ENCODE assay signal across 10 mouse cellular contexts in the genomic region with DNA sequence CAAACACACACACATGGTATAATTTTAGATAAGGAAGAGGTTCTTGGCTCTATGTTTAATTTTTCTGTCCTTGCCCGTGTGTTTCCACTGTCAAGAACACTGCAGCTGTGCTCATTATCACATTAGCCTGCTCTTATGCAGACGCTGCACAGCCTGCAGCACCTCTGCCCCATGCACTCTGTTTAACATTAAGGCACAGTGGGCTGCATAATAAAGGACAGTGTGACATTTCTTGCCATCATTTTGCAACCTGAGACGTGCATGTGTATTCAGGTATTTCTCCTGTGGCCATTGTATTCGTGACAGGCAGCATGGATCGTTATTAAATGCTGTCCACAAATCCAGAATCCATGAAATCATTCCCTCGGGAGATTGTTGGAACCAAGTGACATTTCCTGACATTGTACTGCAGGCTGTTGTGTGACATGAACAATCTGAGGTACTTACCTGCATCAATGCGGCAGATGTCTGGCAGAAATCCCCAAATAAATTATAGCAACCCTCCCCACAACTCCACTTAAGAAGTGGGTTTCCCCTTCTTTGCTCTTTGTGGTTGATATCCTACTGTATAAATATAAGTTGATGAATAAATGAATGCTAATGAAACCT. TPM values are rescaled to one million over a fixed set of nuclear protein-coding genes. Genes with fewer than 3 reads are reported as not detected.
DNase-seq lines count a peak whose midpoint lies in the region; ATAC-seq lines count a peak whose summit lies in the region.
"Had no signal": no experiment of that assay in that cellular context is flagged by ENCODE, and none has a peak within 500 bp of the region (broad histone marks: within the 10 kb centered on the region; RNA-seq: fewer than 3 reads in every experiment).

No protein-coding gene starts in this region.

- intact Hi-C loops in heart, postnatal 36 days (cut with DNase I) = no loop called here

- H3K4me3 ChIP-seq in heart, embryonic 13.5 days = no peak overlapping the region
- no peak overlapping the region for H3K4me3 ChIP-seq in forebrain, embryonic 16.5 days (replicated peaks; ENCODE audit: low read length)
- H3K4me3 ChIP-seq in midbrain, embryonic 10.5 days = no peak overlapping the region
- H3K4me3 ChIP-seq: lung, embryonic 15.5 days had no signal

- no peak for DNase-seq in heart, postnatal 36 days
- peak; percentile 47 for DNase-seq in MN1 (ENCODE audit: low spot score)
- DNase-seq in midbrain, embryonic 10.5 days (ENCODE audit: low spot score) = no peak
- DNase-seq in right cerebral cortex, adult 18-20 months = no peak
- DNase-seq in left cerebral cortex, adult 8-10 months (ENCODE audit: low spot score in 2 of 2) = no peak
- DNase-seq in Muller cell, postnatal 12 days (ENCODE audit: inconsistent ontology term) = no peak

- H3K27ac ChIP-seq in heart, embryonic 13.5 days (replicated peaks) = peak overlapping the region; percentile 48
- peak overlapping the region; percentile 24 for H3K27ac ChIP-seq in forebrain, embryonic 16.5 days (ENCODE audit: low read length)
- H3K27ac ChIP-seq in midbrain, embryonic 10.5 days (replicated peaks) = peak overlapping the region; percentile 60; the same call in 1 of the 2 replicates
- H3K27ac ChIP-seq: lung, embryonic 15.5 days had no signal

- H3K27me3 ChIP-seq in heart, embryonic 13.5 days (replicated peaks) = no peaks in the 10 kb centered on the region
- H3K27me3 ChIP-seq in forebrain, embryonic 16.5 days (replicated peaks; ENCODE audit: control insufficient read depth, insufficient read depth, low read length) = no peaks in the 10 kb centered on the region
- no peaks in the 10 kb centered on the region for H3K27me3 ChIP-seq in midbrain, embryonic 10.5 days (ENCODE audit: low read depth, poor library complexity, severe bottlenecking)
- H3K27me3 ChIP-seq: lung, embryonic 15.5 days had no signal

- no peak for ATAC-seq in heart, embryonic 13.5 days (ENCODE audit: extremely low read depth, insufficient number of reproducible peaks, low FRiP score, low TSS enrichment)
- ATAC-seq in forebrain, embryonic 16.5 days = peak; percentile 34; the same call in 1 of the 2 replicates

- H3K9me3 ChIP-seq in heart, embryonic 13.5 days = no peaks in the 10 kb centered on the region
- no peaks in the 10 kb centered on the region for H3K9me3 ChIP-seq in forebrain, embryonic 16.5 days (ENCODE audit: control insufficient read depth, low read length)
- H3K9me3 ChIP-seq in midbrain, embryonic 10.5 days (replicated peaks) = peaks cover 4% of the 10 kb centered on the region; the same call in 1 of the 2 replicates
- H3K9me3 ChIP-seq: lung, embryonic 15.5 days had no signal

- no peak overlapping the region for H3K4me2 ChIP-seq in heart, embryonic 13.5 days
- H3K4me2 ChIP-seq in forebrain, embryonic 16.5 days (ENCODE audit: low read length) = no peak overlapping the region
- H3K4me2 ChIP-seq: lung, embryonic 15.5 days had no signal

- WGBS in heart, embryonic 13.5 days = 46% methylated on average over 7 of the region's 7 CpGs
- WGBS in forebrain, embryonic 16.5 days = 22% methylated on average over 7 of the region's 7 CpGs
- 77% methylated on average over 7 of the region's 7 CpGs for WGBS in midbrain, embryonic 10.5 days

- no peaks in the 10 kb centered on the region for H3K36me3 ChIP-seq in heart, embryonic 13.5 days
- H3K36me3 ChIP-seq in forebrain, embryonic 16.5 days (ENCODE audit: control insufficient read depth, insufficient read depth) = no peaks in the 10 kb centered on the region
- H3K36me3 ChIP-seq in midbrain, embryonic 10.5 days = peaks cover 9% of the 10 kb centered on the region
- H3K36me3 ChIP-seq: lung, embryonic 15.5 days had no signal

- peaks cover 56% of the 10 kb centered on the region for H3K4me1 ChIP-seq in heart, embryonic 13.5 days
- H3K4me1 ChIP-seq in forebrain, embryonic 16.5 days (replicated peaks; ENCODE audit: control insufficient read depth, insufficient read depth, low read length) = peaks cover 46% of the 10 kb centered on the region
- peaks cover 60% of the 10 kb centered on the region for H3K4me1 ChIP-seq in midbrain, embryonic 10.5 days

- 0 out of 2 replicates have a peak overlapping the region, but pooled peaks have one; percentile 28 for H3K9ac ChIP-seq in heart, embryonic 13.5 days
- no peak overlapping the region for H3K9ac ChIP-seq in forebrain, embryonic 16.5 days (replicated peaks; ENCODE audit: low read depth, low read length)
- H3K9ac ChIP-seq: lung, embryonic 15.5 days had no signal

RNA-seq across cellular contexts. Expression of gene Gm42372, which starts 4.8 kb away (rescaled TPM):
- 0.09 and 0.14 TPM in 2 replicates for polyA plus RNA-seq in heart, embryonic 13.5 days (2015; fragmentation: Nextera tagmentation; extraction: Ambion mirVana)
- total RNA-seq in heart, postnatal 36 days (2021) = not detected
- 3.7 and 4.1 TPM in 2 replicates for polyA plus RNA-seq in forebrain, embryonic 16.5 days (2015; fragmentation: Nextera tagmentation; extraction: Ambion mirVana)
- 1.3 TPM in 2 replicates for polyA plus RNA-seq in midbrain, embryonic 10.5 days (2016; fragmentation: Nextera tagmentation; extraction: Ambion mirVana)
- total RNA-seq in left cerebral cortex, adult 8-10 months (2022) = 10 to 100 TPM; 60.8 to 66.8 (median 62.2) TPM
- polyA plus RNA-seq: gonadal fat pad, adult 2 months had no signal

RNA-seq across cellular contexts. Expression of gene Ccdc8, which starts 4.9 kb away (rescaled TPM):
- 25.5 and 25.8 TPM in 2 replicates for polyA plus RNA-seq in heart, embryonic 13.5 days (2015; fragmentation: Nextera tagmentation; extraction: Ambion mirVana)
- total RNA-seq in heart, postnatal 36 days (2021) = 1 to 10 TPM; 5.9 to 6.3 TPM
- polyA plus RNA-seq in forebrain, embryonic 16.5 days (2015; fragmentation: Nextera tagmentation; extraction: Ambion mirVana) = 7.3 and 8.9 TPM in 2 replicates
- polyA plus RNA-seq in midbrain, embryonic 10.5 days (2016; fragmentation: Nextera tagmentation; extraction: Ambion mirVana) = 8.7 and 9.0 TPM in 2 replicates
- total RNA-seq in left cerebral cortex, adult 8-10 months (2022) = 1 to 10 TPM; 1.9 to 2.3 (median 2.1) TPM

RNA-seq across cellular contexts. Expression of gene Pnmal1, which starts 28.2 kb away (rescaled TPM):
- polyA plus RNA-seq in heart, embryonic 13.5 days (2015; fragmentation: Nextera tagmentation; extraction: Ambion mirVana) = 0.11 and 0.15 TPM in 2 replicates
- not detected for total RNA-seq in heart, postnatal 36 days (2021)
- polyA plus RNA-seq in forebrain, embryonic 16.5 days (2015; fragmentation: Nextera tagmentation; extraction: Ambion mirVana) = 50.1 and 60.9 TPM in 2 replicates
- polyA plus RNA-seq in midbrain, embryonic 10.5 days (2016; fragmentation: Nextera tagmentation; extraction: Ambion mirVana) = 9.8 and 17.4 TPM in 2 replicates
- 100 to 1,000 TPM; 101 to 107 (median 104) TPM for total RNA-seq in left cerebral cortex, adult 8-10 months (2022)
- polyA plus RNA-seq: gonadal fat pad, adult 2 months had no signal

RNA-seq across cellular contexts. Expression of gene Ppp5c, which starts 40.1 kb away (rescaled TPM):
- polyA plus RNA-seq in heart, embryonic 13.5 days (2015; fragmentation: Nextera tagmentation; extraction: Ambion mirVana) = 82.3 and 94.0 TPM in 2 replicates
- 100 to 1,000 TPM; 107 to 109 TPM for total RNA-seq in heart, postnatal 36 days (2021)
- polyA plus RNA-seq in forebrain, embryonic 16.5 days (2015; fragmentation: Nextera tagmentation; extraction: Ambion mirVana) = 115 and 121 TPM in 2 replicates
- 135 and 142 TPM in 2 replicates for polyA plus RNA-seq in midbrain, embryonic 10.5 days (2016; fragmentation: Nextera tagmentation; extraction: Ambion mirVana)
- total RNA-seq in left cerebral cortex, adult 8-10 months (2022) = 100 to 1,000 TPM; 149 to 165 (median 157) TPM

RNA-seq across cellular contexts. Expression of gene Pnmal2, which starts 43.2 kb away (rescaled TPM):
- 4.0 and 4.1 TPM in 2 replicates for polyA plus RNA-seq in heart, embryonic 13.5 days (2015; fragmentation: Nextera tagmentation; extraction: Ambion mirVana)
- 1 to 10 TPM; 3.4 to 3.9 TPM for total RNA-seq in heart, postnatal 36 days (2021)
- 85.3 and 118 TPM in 2 replicates for polyA plus RNA-seq in forebrain, embryonic 16.5 days (2015; fragmentation: Nextera tagmentation; extraction: Ambion mirVana)
- 4.1 and 11.7 TPM in 2 replicates for polyA plus RNA-seq in midbrain, embryonic 10.5 days (2016; fragmentation: Nextera tagmentation; extraction: Ambion mirVana)
- total RNA-seq in left cerebral cortex, adult 8-10 months (2022) = 100 to 1,000 TPM; 270 to 304 (median 294) TPM
